Mouse (Mus musculus) retina, adult 2 months (tissue): ENCODE data around the gene Cldn2.
"Not testable (repeated sequence)": the region's sequence is repeated elsewhere in the genome, so short reads cannot be mapped to it uniquely, and the experiment has no call there.

Experiments used
- DNase-seq: peaks from one replicate; pipeline ENCODE4 v3.0.0-alpha.2; 2012; ENCODE audit warnings: low read depth, low spot score

Cldn2 gene

GRCm38 (mm10) chrX:139800406-139800878 is at the start of gene Cldn2:
Cldn2 (plus strand) TSS chrX:139800828.
- no peak for DNase-seq

GRCm38 (mm10) chrX:139751855-139752254 is 48.8 kb upstream of the Cldn2 start:
- no peak for DNase-seq

- DNase-seq: not testable (repeated sequence)
Observed at GRCm38 (mm10) chrX:139758634-139759033, 42.0 kb upstream of the Cldn2 start.

- no peak for DNase-seq
Observed at GRCm38 (mm10) chrX:139762546-139762945, 38.1 kb upstream of the Cldn2 start.

GRCm38 (mm10) chrX:139769975-139770637 is 30.5 kb upstream of the Cldn2 start:
- no peak for DNase-seq

- no peak for DNase-seq
Observed at GRCm38 (mm10) chrX:139774309-139775083, 26.1 kb upstream of the Cldn2 start.

GRCm38 (mm10) chrX:139775084-139775612 is 25.5 kb upstream of the Cldn2 start:
- no peak for DNase-seq

- no peak for DNase-seq
Observed at GRCm38 (mm10) chrX:139777357-139777756, 23.3 kb upstream of the Cldn2 start.

- DNase-seq: no peak
Observed at GRCm38 (mm10) chrX:139778886-139779285, 21.7 kb upstream of the Cldn2 start.

- no peak for DNase-seq
Observed at GRCm38 (mm10) chrX:139779401-139779800, 21.2 kb upstream of the Cldn2 start.

- DNase-seq: no peak
Observed at GRCm38 (mm10) chrX:139780988-139781387, 19.6 kb upstream of the Cldn2 start.

- DNase-seq: no peak
Observed at GRCm38 (mm10) chrX:139781563-139781962, 19.1 kb upstream of the Cldn2 start.

- DNase-seq: no peak
Observed at GRCm38 (mm10) chrX:139782278-139783044, 18.2 kb upstream of the Cldn2 start, which contains the start of gene Ripply1. Ripply1 (minus strand) TSS chrX:139782353.

GRCm38 (mm10) chrX:139783045-139783422 is 17.6 kb upstream of the Cldn2 start:
- no peak for DNase-seq

- no peak for DNase-seq
Observed at GRCm38 (mm10) chrX:139785764-139786163, 14.9 kb upstream of the Cldn2 start.

GRCm38 (mm10) chrX:139794072-139794845 is 6.4 kb upstream of the Cldn2 start:
- no peak for DNase-seq

GRCm38 (mm10) chrX:139796037-139796436 is 4.6 kb upstream of the Cldn2 start:
- no peak for DNase-seq

GRCm38 (mm10) chrX:139797875-139798274 is 2.8 kb upstream of the Cldn2 start:
- no peak for DNase-seq

GRCm38 (mm10) chrX:139799953-139800352 is 675 bp upstream of the Cldn2 start:
- no peak for DNase-seq

GRCm38 (mm10) chrX:139803028-139803427 is 2.4 kb downstream of the Cldn2 start:
- no peak for DNase-seq

- DNase-seq: no peak
Observed at GRCm38 (mm10) chrX:139805918-139806317, 5.3 kb downstream of the Cldn2 start.
